Mouse (Mus musculus) adrenal gland, postnatal 4 days (tissue): ENCODE results near the gene Adm2. TPM values are rescaled to one million over a fixed set of nuclear protein-coding genes. Genes with fewer than 3 reads are reported as not detected.

ENCODE experiments used
- DNase-seq, 2 experiments: peaks; one replicate each; pipeline ENCODE4 v3.0.0; 2021 to 2022; ENCODE audit warnings: low spot score in 2 of 2, mixed read lengths in 2 of 2
- total RNA-seq, 2 experiments: library from RNA; stranded (reverse); gene quantifications; 2 replicates each; pipeline ENCODE4 v1.2.3; 2021

Adm2 gene
- total RNA-seq, 2 experiments from 2014 or later = 0.53 TPM; not detected in 1

GRCm38 (mm10) chr15:89309962-89310498, 12.5 kb upstream of the Adm2 start:
- no peak for DNase-seq

GRCm38 (mm10) chr15:89313359-89313758, 9.2 kb upstream of the Adm2 start:
- DNase-seq = no peak

GRCm38 (mm10) chr15:89314107-89314506, 8.4 kb upstream of the Adm2 start:
- DNase-seq = no peak

GRCm38 (mm10) chr15:89314511-89315189, 7.9 kb upstream of the Adm2 start:
- no peak for DNase-seq

- DNase-seq = peak; percentile 89 to 97
These were observed 7.3 kb upstream of the Adm2 start, which contains the start of gene Sbf1 for GRCm38 (mm10) chr15:89315190-89315731. Sbf1 (minus strand) TSS chr15:89315311.

- no peak for DNase-seq
These were observed 6.4 kb upstream of the Adm2 start for GRCm38 (mm10) chr15:89316146-89316545.

- DNase-seq = no peak
These were observed 1.3 kb upstream of the Adm2 start for GRCm38 (mm10) chr15:89321264-89321663.

GRCm38 (mm10) chr15:89323656-89324055, 1.1 kb downstream of the Adm2 start:
- no peak for DNase-seq

GRCm38 (mm10) chr15:89326441-89326840, 3.9 kb downstream of the Adm2 start:
- no peak for DNase-seq

GRCm38 (mm10) chr15:89334271-89334670, 11.8 kb downstream of the Adm2 start, which contains the start of gene Miox:
Miox (plus strand) TSS chr15:89334398.
- no peak for DNase-seq

- no peak for DNase-seq
These were observed 12.4 kb downstream of the Adm2 start for GRCm38 (mm10) chr15:89334774-89335537.

GRCm38 (mm10) chr15:89336422-89336821, 13.9 kb downstream of the Adm2 start:
- DNase-seq = no peak

GRCm38 (mm10) chr15:89339696-89340095, 17.2 kb downstream of the Adm2 start:
- no peak for DNase-seq

GRCm38 (mm10) chr15:89340136-89340535, 17.6 kb downstream of the Adm2 start:
- no peak for DNase-seq

- no peak for DNase-seq
These were observed 19.2 kb downstream of the Adm2 start for GRCm38 (mm10) chr15:89341678-89342077.

- no peak for DNase-seq
These were observed 20.8 kb downstream of the Adm2 start for GRCm38 (mm10) chr15:89343325-89343724.

- DNase-seq = no peak
These were observed 27.9 kb downstream of the Adm2 start for GRCm38 (mm10) chr15:89350447-89350846.

GRCm38 (mm10) chr15:89351302-89351701, 28.8 kb downstream of the Adm2 start:
- DNase-seq = no peak

- DNase-seq = no peak
These were observed 29.5 kb downstream of the Adm2 start for GRCm38 (mm10) chr15:89352054-89352453.

GRCm38 (mm10) chr15:89352795-89353194, 30.3 kb downstream of the Adm2 start:
- no peak for DNase-seq

- no peak for DNase-seq
These were observed 31.3 kb downstream of the Adm2 start for GRCm38 (mm10) chr15:89353837-89354236.

GRCm38 (mm10) chr15:89354455-89354854, 31.9 kb downstream of the Adm2 start:
- no peak for DNase-seq
